21 mouse cellular contexts compared by ENCODE assay signal in genomic region chr7:115476881-115477665, GRCm38 (mm10).
DNase-seq lines count a peak whose midpoint lies in the region; ATAC-seq and TF ChIP-seq lines count a peak whose summit lies in the region.
"Had no signal": no experiment of that assay in that cellular context is flagged by ENCODE, and none has a peak within 500 bp of the region (broad histone marks: within the 10 kb centered on the region; RNA-seq: fewer than 3 reads in every experiment).

No protein-coding gene starts in this region.

- H3K4me2 ChIP-seq in hindbrain, embryonic 16.5 days (ENCODE audit: low read length): 0 out of 2 replicates have a peak overlapping the region, but pooled peaks have one; percentile 3
- H3K4me2 ChIP-seq in midbrain, postnatal 0 days (ENCODE audit: low read depth, low read length, poor library complexity, severe bottlenecking): no peak overlapping the region
- no peak overlapping the region for H3K4me2 ChIP-seq in midbrain, embryonic 15.5 days
- no peak overlapping the region for H3K4me2 ChIP-seq in stomach, postnatal 0 days (replicated peaks; ENCODE audit: low read depth)
- H3K4me2 ChIP-seq: intestine, embryonic 15.5 days had no signal

- no peaks in the 10 kb centered on the region for H3K9me3 ChIP-seq in hindbrain, embryonic 16.5 days (ENCODE audit: control insufficient read depth, low read length)
- no peaks in the 10 kb centered on the region for H3K9me3 ChIP-seq in hindbrain, embryonic 10.5 days
- H3K9me3 ChIP-seq in midbrain, postnatal 0 days (ENCODE audit: low read length): no peaks in the 10 kb centered on the region
- H3K9me3 ChIP-seq in midbrain, embryonic 15.5 days: no peaks in the 10 kb centered on the region
- H3K9me3 ChIP-seq in stomach, postnatal 0 days (ENCODE audit: control insufficient read depth, low read length): no peaks in the 10 kb centered on the region
- H3K9me3 ChIP-seq: G1E; intestine, embryonic 15.5 days had no signal

- no peak for TF ChIP-seq EP300 in stomach, postnatal 0 days (optimal IDR thresholded peaks at IDR 0.05)

- no peak overlapping the region for H3K27ac ChIP-seq in hindbrain, embryonic 16.5 days (ENCODE audit: low read depth, low read length)
- no peak overlapping the region for H3K27ac ChIP-seq in hindbrain, embryonic 10.5 days
- no peak overlapping the region for H3K27ac ChIP-seq in midbrain, postnatal 0 days (ENCODE audit: low read depth, low read length)
- no peak overlapping the region for H3K27ac ChIP-seq in midbrain, embryonic 15.5 days
- peak overlapping the region; percentile 13; the same call in 1 of the 2 replicates for H3K27ac ChIP-seq in stomach, postnatal 0 days (replicated peaks)
- H3K27ac ChIP-seq: intestine, embryonic 15.5 days; layer of hippocampus, adult 2 months had no signal

- H3K4me1 ChIP-seq in hindbrain, embryonic 16.5 days (ENCODE audit: control insufficient read depth, insufficient read depth, low read depth, low read length): no peaks in the 10 kb centered on the region
- peaks cover 5% of the 10 kb centered on the region; the same call in 1 of the 2 replicates for H3K4me1 ChIP-seq in hindbrain, embryonic 10.5 days (replicated peaks)
- H3K4me1 ChIP-seq in midbrain, postnatal 0 days (ENCODE audit: insufficient read depth, low read length): no peaks in the 10 kb centered on the region
- no peaks in the 10 kb centered on the region for H3K4me1 ChIP-seq in midbrain, embryonic 15.5 days
- H3K4me1 ChIP-seq in stomach, postnatal 0 days (replicated peaks; ENCODE audit: control insufficient read depth, insufficient read depth): peaks cover 4% of the 10 kb centered on the region; the same call in 1 of the 2 replicates
- H3K4me1 ChIP-seq: intestine, embryonic 15.5 days had no signal

- DNase-seq in heart, adult 11 months: peak; percentile 91
- no peak for DNase-seq in heart, postnatal 25 days (ENCODE audit: low spot score)
- no peak for DNase-seq in hindbrain, embryonic 10.5 days (ENCODE audit: low spot score)
- DNase-seq in midbrain, postnatal 0 days (ENCODE audit: low spot score): peak; percentile 29
- no peak for DNase-seq in stomach, postnatal 0 days (ENCODE audit: low spot score)
- DNase-seq in right cerebral cortex, postnatal 25 days: no peak
- DNase-seq: adrenal gland, postnatal 25 days; cerebellum, adult 11-12 months; cerebellum, postnatal 25 days; embryo, embryonic 11 days; kidney, postnatal 14 days; lung, adult 18-20 months; lung, postnatal 14 days; thymus, postnatal 25 days had no signal

- no peak overlapping the region for H3K4me3 ChIP-seq in hindbrain, embryonic 16.5 days (ENCODE audit: low read length)
- no peak overlapping the region for H3K4me3 ChIP-seq in hindbrain, embryonic 10.5 days
- no peak overlapping the region for H3K4me3 ChIP-seq in midbrain, postnatal 0 days (ENCODE audit: low read depth, low read length)
- H3K4me3 ChIP-seq in midbrain, embryonic 15.5 days: no peak overlapping the region
- no peak overlapping the region for H3K4me3 ChIP-seq in stomach, postnatal 0 days (ENCODE audit: low read depth, low read length)
- H3K4me3 ChIP-seq: intestine, embryonic 15.5 days; layer of hippocampus, adult 2 months had no signal

- H3K9ac ChIP-seq in hindbrain, embryonic 16.5 days (ENCODE audit: low read depth, low read length): no peak overlapping the region
- no peak overlapping the region for H3K9ac ChIP-seq in midbrain, postnatal 0 days (replicated peaks; ENCODE audit: low read length, poor library complexity, severe bottlenecking)
- H3K9ac ChIP-seq in midbrain, embryonic 15.5 days: no peak overlapping the region
- H3K9ac ChIP-seq in stomach, postnatal 0 days (ENCODE audit: low read length): no peak overlapping the region
- H3K9ac ChIP-seq: intestine, embryonic 15.5 days had no signal

- intact Hi-C loops in heart, postnatal 25 days (cut with DNase I): no loop called here

- TF ChIP-seq CTCF in midbrain, postnatal 0 days (IDR thresholded peaks at IDR 0.05): no peak
- TF ChIP-seq CTCF in stomach, postnatal 0 days (IDR thresholded peaks at IDR 0.05; ENCODE audit: low read depth): no peak

- no peaks in the 10 kb centered on the region for H3K27me3 ChIP-seq in hindbrain, embryonic 16.5 days (replicated peaks; ENCODE audit: control insufficient read depth, insufficient read depth, low read length)
- no peaks in the 10 kb centered on the region for H3K27me3 ChIP-seq in hindbrain, embryonic 10.5 days (ENCODE audit: insufficient read depth, poor library complexity, severe bottlenecking)
- no peaks in the 10 kb centered on the region for H3K27me3 ChIP-seq in midbrain, postnatal 0 days (ENCODE audit: insufficient read depth, low read length)
- no peaks in the 10 kb centered on the region for H3K27me3 ChIP-seq in midbrain, embryonic 15.5 days (replicated peaks)
- no peaks in the 10 kb centered on the region for H3K27me3 ChIP-seq in stomach, postnatal 0 days (ENCODE audit: control insufficient read depth, insufficient read depth, low read length)
- H3K27me3 ChIP-seq: intestine, embryonic 15.5 days had no signal

- ATAC-seq in hindbrain, embryonic 16.5 days: peak; percentile 52
- ATAC-seq in midbrain, postnatal 0 days (ENCODE audit: low FRiP score): no peak
- no peak for ATAC-seq in midbrain, embryonic 15.5 days (replicated peaks)
- no peak for ATAC-seq in stomach, postnatal 0 days (ENCODE audit: low FRiP score, low TSS enrichment)
- ATAC-seq: forebrain, embryonic 16.5 days; intestine, embryonic 15.5 days; midbrain, embryonic 16.5 days had no signal

- H3K36me3 ChIP-seq in hindbrain, embryonic 16.5 days (ENCODE audit: control insufficient read depth, insufficient read depth, low read length): no peaks in the 10 kb centered on the region
- H3K36me3 ChIP-seq in hindbrain, embryonic 10.5 days: no peaks in the 10 kb centered on the region
- H3K36me3 ChIP-seq in midbrain, postnatal 0 days (ENCODE audit: insufficient read depth, low read length): no peaks in the 10 kb centered on the region
- H3K36me3 ChIP-seq in midbrain, embryonic 15.5 days (replicated peaks): no peaks in the 10 kb centered on the region
- no peaks in the 10 kb centered on the region for H3K36me3 ChIP-seq in stomach, postnatal 0 days (ENCODE audit: control insufficient read depth, insufficient read depth, low read length)
- H3K36me3 ChIP-seq: intestine, embryonic 15.5 days had no signal

- WGBS in hindbrain, embryonic 16.5 days: 57% methylated on average over 13 of the region's 13 CpGs
- 71% methylated on average over 13 of the region's 13 CpGs for WGBS in hindbrain, embryonic 10.5 days
- 75% methylated on average over 13 of the region's 13 CpGs for WGBS in midbrain, postnatal 0 days
- 75% methylated on average over 13 of the region's 13 CpGs for WGBS in midbrain, embryonic 15.5 days
- WGBS in stomach, postnatal 0 days: 47% methylated on average over 13 of the region's 13 CpGs

Comparison
In these comparisons a context has a peak if more than half of its experiments do, and no peak if none do; other contexts are left out.
1. DNase-seq: peak in heart, adult 11 months (single experiment) and midbrain, postnatal 0 days (single experiment); none in heart, postnatal 25 days (single experiment), hindbrain, embryonic 10.5 days (single experiment), stomach, postnatal 0 days (single experiment) and right cerebral cortex, postnatal 25 days (single experiment).